Mouse (Mus musculus): ENCODE data around the gene Gm5724.
A peak's percentile ranks its signal among the peaks of the same experiment; 100 is the strongest.

Gene Gm5724

DNA sequence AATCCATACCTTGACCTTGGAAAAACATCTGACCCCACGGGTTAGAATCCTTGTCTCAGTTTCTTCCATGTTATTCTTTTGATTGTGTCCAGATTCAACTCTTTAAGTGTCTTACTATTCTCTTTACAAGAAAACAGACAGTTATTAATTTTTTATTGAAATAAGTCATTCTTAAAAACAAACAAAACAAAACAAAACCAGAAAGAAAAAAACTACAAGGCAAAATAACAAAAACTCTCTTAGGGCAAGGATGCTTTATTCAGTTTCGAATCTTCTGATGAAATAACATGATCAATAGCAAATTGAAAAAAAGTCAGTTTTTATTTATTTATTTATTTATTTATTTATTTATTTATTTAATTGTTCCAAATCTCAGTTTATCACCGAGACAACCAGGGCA is at the start of gene Gm5724:
Gene Gm5724 (minus strand): TSS at position 101 of the 400 bp plus-strand sequence.
- no peak for DNase-seq

DNA sequence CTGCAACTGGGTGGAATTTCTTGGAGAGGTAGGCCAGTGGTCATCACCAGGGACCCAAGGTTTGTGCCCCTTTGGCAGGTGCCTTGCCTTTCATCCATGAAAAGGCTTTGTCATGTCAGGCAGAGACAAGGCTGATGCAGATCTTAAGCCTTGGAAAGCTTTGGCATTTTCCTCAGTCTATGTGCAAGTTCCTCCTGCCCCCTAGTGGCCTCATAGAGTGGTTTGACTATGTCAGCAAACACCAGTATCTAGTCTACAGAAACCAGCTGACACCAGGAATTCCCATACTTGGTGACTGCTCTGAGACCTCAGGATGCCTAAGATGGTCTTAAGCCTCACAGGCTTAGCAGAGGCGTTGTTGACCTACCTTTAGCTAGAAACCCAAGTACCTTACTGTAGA is 24.2 kb upstream of the Gm5724 start:
- DNase-seq = peak in 1 of 2 experiments; percentile 16

DNA sequence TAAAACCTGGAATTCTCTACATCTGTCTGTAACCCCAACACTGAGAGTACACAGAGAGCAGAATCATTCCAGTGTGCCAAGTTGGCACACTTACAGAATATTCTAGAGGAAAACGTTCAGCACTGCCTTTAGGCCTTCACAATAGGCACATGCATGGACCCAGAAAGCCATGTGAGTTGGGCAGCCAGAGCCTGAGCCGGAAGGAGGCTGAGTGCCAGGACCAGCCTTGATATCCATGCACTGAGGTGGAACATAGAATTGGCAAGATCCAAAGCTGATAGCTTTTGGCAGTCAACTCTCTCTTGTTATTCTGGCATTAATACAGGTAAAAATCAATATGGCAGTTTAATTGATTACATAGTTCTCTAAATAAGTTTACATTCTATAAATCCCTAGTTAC is 866 bp upstream of the Gm5724 start:
- no peak for DNase-seq

DNA sequence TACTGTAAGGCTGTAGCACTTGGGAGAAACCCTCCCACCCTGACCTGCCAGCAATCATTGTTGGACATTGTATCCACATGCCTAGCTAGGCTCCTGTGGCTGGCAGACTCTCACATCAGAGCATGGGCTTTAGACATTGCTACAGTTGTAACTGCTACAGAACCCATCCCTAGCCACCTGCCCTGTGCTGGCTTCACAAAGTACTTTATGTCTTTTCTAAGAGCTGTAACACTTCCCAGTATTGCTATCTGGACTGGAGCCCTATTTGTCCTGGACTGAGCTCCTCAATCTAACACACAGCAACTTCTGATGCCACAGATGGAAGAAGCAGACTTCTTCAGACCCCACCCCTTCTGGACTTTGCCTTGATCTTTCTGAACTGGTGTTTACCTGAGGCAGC is 82.4 kb downstream of the Gm5724 start:
- DNase-seq = no peak

DNA sequence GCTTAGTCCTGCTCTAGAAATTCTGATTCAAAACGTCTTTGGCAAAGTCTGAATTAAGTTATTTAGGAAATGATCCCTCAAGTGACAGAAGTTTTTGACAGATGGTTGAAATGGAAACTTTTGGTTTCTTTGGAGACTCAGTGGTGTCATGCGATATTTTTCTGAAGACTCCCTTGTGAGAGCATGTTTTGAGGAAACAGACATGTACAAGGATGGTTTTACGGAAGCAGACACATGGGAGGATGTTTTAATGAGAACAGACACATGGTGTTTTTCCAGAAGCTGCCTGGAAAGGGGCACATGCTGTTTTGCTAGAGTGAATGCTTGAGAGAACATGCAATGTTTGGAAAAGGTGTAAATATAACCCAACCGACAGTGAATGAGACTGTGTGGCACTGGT is 86.6 kb downstream of the Gm5724 start:
- no peak for DNase-seq

All from lung, adult 18-20 months (tissue).